Mouse (Mus musculus): ENCODE results near the gene Trim23. TPM values are rescaled to one million over a fixed set of nuclear protein-coding genes. Genes with fewer than 3 reads are reported as not detected.
"Not testable (repeated sequence)": the region's sequence is repeated elsewhere in the genome, so short reads cannot be mapped to it uniquely, and the experiment has no call there.

The Trim23 gene
- total RNA-seq (2021): 10 to 100 TPM; 19.2 to 20.3 TPM
- long read RNA-seq, experiment 1, full-length matches to known transcripts: 5 of 8 reads
- long read RNA-seq, experiment 1, partial matches to known transcripts: 2 of 8 reads
- long read RNA-seq, experiment 1, other reads (novel, unspliced or antisense): 1 of 8 reads
- long read RNA-seq, experiment 2, transcript Trim23-201 (11 exons, 3,416 nt): major isoform, 5 of 7 reads
- long read RNA-seq, experiment 2, partial matches to known transcripts: 0 of 7 reads
- long read RNA-seq, experiment 2, other reads (novel, unspliced or antisense): 2 of 7 reads

DNA sequence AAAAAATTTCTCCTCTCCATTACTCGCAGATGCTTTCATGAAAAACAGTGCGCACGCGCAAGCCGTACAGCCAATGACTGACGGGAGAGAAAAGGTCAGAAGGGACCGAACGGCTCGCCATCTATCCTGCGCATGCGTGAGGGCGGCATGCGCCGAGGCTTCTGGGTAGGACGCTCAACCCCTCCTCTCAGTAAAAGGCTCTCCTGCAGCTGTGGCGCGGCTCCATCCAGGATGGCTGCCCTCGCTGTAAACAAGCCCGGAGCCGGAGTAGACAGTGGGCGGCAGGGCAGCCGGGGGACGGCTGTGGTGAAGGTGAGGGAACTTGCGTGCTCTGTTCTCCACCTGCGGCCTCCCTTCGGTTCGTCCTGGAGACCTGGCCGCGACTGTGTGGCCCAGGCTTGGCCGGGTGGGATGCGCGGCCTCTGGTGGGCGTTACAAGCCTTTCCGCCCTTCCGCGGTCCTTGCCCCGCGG, at the start of gene Trim23:
TSS of gene Trim23 (plus strand) at position 148 of the 472 bp plus-strand sequence.
- DNase-seq: peak; percentile 96

DNA sequence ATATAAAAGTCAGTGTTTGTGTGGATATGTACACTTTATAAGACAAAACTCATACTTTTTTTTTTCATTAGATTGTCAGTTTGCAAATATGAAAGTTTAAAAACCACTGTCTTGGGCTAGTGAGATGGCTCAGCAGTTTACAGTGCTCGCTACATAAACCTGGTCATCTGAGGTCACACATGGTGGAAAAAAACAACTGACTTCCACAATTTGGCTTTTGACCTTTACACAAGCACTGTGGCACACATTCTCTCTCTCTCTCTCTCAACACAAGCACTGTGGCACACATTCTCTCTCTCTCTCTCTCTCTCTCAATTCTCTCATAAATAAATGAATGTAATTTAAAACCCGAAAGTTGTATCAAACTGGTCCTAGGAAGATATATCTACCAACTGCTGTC, 46.0 kb upstream of the Trim23 start:
- DNase-seq: no peak

DNA sequence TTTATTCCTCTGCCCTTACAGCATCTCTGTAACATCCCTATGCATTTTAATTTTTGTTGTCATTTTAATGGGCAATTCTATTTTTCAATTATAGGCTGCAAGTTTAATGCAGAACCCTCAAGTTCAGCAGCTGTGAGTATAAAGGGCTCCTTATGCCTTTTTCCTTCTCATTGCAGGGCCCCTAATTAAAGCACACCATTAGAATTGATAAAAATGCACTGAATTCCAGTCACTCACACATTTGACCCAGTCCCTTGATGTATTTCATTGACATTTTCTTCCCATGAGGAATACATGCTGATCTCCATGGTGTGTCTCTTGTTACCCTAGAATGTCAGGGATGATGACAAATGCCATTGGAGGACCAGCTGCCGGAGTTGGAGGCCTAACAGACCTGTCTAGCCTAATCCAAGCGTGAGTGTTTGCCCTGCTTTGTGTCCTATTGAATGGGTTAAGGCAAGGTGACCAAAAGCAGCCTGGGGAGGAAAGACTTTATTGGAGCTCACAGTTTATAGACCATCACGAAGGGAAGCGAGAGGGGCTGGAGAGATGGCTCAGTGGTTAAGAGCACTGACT, 44.0 kb upstream of the Trim23 start:
- no peak for DNase-seq

DNA sequence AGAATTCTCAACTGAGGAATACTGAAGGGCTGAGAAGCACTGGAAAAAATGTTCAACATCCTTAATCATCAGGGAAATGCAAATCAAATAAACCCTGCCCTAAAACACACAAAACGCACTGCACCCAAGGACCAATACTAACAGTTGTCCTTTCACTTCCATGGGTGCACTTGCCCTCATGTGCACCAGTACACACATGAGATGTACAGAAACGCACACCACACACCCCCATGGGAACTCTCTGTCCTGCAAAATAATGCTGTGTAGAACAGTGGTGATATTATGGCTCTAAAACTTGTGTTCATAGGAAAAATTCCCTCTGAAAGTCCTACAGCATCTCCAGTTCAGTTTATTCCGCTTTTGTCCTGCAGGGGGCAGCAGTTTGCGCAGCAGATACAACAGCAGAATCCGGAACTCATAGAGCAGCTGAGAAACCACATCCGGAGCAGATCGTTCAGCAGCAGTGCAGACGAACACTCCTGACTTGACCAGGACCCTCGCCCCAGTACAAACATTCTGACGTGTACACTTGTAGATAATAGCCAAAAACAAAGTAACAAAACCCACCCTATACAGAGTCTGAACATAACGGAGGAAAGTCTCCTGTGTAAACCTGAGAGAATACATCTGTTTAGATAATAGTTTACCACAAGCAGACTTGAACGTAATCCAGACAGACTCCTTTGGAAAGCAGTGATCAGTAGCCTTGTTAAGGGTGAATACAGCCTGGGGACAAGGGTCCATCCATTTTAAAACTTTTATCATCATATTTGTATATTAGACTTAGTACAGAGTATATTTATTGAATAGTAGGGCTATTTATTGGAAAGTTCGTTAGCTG, 39.0 kb upstream of the Trim23 start:
- DNase-seq: peak; percentile 86

DNA sequence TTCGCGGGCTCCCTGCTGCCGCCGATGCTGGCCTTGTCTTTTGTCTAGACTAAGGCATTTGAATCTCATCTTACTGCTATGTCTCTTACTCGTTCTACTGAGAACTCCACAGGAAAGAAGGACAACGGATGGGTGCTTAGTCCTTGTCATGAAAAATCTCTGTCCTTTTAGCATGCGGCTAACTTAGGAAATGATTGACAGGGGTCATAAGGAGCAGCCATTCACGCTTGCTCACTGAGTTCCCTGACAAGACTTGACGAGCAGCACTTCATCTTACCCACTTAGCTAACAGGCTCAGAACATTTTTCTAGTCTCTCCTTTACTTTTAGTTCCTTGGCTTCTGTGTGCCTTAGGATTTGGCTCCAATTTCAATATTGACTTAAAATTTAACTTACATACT, 33.7 kb upstream of the Trim23 start:
- no peak for DNase-seq

DNA sequence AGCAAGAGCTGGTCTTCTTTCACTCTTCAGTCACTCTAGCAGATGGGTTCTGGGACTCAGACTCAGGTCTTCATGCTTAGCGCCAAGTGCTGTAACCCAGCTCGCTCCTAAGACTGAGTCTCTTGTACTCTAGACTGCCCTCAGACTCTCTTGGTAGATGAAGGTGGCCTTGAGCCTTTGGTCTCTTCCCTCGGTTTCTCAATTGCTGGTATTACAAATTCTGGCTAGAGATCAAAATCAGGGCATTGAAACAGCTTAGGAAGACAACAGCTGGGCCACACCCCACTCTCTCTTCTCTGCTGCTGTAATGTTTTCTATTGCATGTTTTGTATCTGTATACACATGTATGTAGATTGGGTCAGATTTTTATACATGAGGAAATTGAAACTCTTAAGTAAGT, 33.0 kb upstream of the Trim23 start:
- peak; percentile 7 for DNase-seq

DNA sequence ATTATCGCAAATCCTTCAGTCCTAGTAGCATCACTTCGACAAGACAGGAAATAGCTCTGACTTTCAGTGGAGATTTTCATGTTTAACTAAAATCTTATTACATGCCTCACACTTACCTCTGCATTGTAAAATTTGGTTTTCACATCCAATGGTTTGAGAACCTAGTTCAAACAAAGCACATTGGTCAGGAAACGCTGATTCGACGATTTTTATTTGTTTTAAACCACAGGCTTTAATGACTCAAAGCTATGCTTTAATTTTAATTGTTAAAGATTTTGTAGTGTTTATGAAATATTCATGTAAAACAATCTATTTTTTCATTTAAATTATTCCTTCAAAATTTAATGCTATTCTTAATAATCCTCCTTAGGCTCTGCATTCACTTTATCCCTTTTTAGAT, 24.4 kb upstream of the Trim23 start:
- DNase-seq: no peak

DNA sequence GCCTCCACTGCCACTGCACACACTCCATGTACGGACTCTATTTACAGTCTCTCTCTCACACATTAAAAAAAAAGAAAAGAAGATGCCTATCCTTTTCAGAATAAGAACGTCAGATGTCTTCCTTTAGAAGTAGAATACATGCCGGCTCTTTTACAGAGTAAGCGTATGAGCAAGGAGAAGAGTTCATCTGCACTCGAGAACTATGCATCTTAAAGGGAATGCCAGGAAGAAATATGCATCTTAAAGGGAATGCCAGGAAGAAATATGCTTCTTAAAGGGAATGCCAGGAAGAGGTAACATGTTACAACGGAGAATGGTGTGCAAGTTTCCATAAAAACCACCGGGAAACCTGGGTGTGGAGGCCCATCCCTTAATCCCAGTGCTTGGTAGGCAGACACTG, 23.5 kb upstream of the Trim23 start:
- DNase-seq: no peak

DNA sequence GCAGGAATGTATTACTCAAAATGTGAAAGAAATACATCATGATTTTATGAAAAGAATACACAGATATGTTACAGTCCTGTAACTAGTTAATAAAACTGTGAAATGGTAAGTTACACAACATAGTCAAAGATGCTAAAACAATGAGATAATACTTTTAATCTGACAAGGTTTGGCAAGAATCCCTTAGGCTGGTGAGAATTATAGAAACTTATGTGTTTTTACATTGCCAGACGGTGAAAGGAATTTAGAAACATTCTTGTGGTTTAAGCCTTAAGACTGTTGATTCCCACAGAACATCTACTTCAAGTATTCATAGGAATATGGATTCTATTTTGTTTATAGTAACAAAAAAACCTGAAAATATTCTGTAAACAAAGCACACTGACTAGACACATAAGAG, 22.9 kb upstream of the Trim23 start:
- DNase-seq: no peak

DNA sequence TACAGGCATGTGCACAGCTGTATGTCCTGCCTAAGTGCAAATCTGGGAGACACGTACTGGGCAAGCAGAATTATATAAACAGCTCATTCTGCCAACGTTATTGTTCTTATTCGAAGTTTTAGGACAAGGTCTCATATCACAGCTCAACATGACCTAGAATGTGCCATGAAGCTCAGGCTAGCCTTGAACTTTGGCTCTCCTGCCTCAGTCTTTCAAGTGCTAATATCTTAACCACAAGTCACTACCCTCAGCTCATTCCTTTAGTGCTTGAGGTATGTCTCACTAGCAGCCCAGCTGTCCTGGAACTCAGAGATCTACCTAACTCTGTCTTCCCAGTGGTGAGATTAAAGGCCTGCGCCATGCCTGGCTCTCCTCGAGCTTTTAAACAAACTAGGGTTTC, 6.9 kb upstream of the Trim23 start:
- no peak for DNase-seq

DNA sequence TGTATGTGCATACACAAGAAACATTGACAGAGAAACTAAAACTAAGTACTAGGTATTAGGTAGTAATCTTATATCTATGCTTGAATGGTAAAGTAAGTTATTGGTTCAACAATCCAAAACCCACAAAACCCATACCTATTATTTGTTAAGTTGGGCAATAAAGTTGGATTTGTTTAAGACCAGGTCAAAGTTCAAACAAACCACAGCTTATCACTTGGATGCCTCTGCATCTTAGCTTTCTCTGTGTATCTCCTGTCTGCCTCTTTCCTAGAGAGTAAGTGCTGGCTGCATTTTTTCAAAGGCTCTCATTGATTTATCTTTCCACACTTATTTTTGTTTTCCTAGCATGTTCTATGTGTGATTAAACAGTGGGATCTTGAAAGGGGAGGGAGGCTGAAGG, 6.1 kb upstream of the Trim23 start:
- no peak for DNase-seq

DNA sequence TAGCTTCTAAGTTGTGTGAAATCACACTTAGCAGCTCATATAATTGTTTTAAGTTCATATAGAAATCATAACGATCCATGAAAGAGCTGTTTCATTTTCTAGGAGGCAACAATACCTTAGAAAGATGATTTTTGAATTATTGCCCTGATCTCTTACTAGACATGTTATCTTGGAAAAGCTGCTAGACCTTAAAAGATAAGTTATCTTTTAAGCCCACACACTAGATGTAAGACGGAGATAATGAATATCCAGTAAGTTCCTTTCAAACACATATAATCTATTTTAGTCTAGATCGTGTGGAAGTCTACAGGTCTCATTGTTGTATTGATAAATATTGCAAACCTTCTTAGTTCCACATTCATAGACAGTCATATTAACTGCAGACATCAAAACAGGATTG, 1.7 kb upstream of the Trim23 start:
- no peak for DNase-seq

DNA sequence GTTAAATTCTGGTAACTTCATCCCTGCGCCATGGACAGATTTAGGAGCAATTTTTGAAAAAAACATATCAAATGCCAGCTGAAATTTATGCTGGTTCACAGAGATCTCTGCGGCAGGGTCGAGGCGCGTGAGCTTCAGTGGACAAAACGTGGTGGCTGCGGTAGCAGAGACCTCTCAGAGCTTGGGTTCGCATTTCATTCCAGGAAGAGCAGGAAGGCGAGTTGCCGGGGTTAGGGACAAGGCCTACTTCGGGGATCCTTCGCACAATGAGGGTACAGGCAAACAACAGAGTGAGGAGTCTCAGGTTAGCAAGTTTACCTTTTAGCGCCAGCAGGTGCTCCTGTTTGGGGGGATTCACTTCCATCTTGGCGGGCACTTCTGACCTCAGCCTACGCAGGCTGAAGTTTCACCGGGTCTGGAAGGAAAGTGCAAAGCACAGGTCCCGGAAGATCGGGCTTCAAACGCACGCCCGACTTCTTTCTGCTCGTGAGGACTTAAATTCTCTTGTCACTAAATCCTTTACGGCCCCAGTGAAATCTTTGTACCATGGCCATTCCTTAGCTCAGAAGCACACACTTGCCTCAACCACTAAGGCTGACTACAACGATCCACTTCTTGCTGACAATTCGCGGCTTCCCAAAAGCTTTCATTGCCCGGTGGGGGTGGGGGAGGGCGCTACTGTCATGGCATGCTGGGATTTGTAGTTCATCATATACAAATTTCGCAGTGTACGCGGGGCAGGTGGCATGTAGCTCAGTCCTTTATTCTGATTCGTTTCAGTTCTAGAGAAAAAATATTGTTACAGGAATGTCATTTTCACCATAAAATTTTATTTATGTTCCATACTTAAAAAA, 574 bp upstream of the Trim23 start, which contains the start of gene Trappc13:
TSS of gene Trappc13 (minus strand) at position 674 of the 854 bp plus-strand sequence.
- peak; percentile 90 for DNase-seq

DNA sequence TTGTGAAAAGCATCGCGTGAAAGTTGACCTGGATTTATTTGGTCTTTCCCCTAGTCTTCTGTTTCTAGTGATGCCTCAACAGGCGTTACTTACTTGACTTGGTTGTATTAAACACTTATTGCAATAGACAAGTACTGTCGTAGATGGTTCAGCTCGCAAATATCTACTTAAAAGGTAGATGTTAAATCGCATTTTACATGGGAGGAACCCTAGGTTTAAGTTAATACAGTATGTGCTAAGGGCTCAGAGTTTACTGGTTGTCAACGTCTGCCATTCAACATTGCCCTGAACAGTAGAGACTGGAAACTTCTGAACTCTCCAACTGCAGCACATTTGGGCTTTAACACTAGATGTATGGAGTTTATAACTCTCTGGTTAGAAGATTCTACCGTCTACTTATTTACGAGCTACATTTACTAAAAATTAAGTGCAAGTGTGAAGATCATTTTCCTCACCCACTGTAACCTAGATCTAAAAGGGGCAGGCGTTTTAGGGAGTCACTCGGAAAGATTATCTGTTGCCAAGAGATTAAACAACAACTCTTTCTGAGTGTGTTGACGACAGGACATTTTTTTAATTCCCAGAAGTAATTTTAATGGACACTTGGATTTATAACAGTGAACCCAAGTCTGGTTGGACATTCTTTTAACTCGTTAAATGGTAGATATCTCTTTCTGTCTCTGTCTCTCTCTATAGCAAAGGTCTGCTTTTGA, 735 bp downstream of the Trim23 start:
- no peak for DNase-seq

DNA sequence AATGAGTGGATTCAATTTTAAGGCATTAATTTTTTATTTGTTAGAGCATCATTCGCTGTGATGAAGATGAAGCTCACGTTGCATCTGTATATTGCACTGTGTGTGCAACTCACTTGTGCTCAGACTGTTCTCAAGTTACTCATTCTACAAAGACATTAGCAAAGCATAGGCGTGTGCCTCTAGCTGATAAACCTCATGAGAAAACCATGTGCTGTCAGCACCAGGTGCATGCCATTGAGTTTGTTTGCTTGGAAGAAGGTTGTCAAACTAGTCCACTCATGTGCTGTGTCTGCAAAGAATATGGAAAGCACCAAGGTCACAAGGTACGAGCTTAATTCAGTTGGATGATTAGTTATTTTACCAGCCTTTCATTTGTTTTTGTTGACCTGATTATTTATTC, 8.8 kb downstream of the Trim23 start:
- DNase-seq: no peak

DNA sequence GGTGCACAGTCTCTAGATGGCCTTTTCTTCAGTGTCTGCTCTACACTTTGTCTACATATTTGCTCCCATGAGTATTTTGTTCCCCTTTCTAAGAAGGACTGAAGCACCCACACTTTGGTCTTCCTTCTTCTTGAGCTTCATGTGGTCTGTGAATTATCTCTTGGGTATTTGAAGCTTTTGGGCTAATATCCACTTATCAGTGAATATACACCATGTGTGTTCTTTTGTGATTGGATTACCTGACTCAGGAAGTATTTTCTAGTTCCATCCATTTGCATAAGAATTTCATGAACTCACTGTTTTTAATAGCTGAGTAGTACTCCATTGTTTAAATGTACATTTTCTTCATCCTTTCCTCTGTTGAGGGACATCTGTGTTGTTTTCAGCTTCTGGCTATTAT, 17.3 kb downstream of the Trim23 start:
- not testable (repeated sequence) for DNase-seq

DNA sequence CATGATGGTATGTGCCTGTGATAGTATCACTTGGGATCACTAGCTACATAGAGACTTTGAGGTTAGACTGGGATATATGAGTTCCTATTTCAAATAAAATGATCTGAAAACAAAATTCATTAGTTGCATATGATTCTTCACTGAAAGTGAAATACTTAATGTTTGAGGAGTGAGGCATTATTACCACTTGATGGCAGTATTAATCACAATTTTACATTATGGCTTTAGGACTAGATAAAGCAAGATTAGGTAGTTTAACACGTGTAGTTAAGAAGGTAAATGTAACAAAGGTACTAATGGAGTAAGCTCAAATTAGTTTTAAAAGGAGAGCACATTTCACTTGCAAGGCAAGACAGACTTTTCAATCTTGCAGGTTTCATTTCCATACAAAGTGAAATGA, 25.7 kb downstream of the Trim23 start:
- DNase-seq: no peak

DNA sequence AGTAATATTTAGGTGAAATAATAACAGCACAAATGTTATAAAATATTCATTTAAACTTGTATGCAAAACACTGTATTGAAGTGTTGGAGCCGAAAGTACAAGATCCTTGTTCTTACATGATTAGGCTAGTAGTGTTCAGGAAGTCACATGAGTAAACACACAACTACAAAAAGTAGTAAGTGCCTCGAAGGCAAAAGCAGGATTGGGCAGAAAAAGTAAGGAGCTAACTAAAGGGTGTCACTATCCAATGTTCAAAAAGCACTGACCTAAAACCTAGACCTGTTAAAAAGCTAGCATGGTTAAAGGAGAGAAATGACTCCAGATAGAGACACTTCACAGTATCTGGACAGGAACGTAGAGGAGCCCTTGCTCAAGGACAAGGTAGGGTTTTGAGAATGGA, 48.9 kb downstream of the Trim23 start:
- no peak for DNase-seq

DNA sequence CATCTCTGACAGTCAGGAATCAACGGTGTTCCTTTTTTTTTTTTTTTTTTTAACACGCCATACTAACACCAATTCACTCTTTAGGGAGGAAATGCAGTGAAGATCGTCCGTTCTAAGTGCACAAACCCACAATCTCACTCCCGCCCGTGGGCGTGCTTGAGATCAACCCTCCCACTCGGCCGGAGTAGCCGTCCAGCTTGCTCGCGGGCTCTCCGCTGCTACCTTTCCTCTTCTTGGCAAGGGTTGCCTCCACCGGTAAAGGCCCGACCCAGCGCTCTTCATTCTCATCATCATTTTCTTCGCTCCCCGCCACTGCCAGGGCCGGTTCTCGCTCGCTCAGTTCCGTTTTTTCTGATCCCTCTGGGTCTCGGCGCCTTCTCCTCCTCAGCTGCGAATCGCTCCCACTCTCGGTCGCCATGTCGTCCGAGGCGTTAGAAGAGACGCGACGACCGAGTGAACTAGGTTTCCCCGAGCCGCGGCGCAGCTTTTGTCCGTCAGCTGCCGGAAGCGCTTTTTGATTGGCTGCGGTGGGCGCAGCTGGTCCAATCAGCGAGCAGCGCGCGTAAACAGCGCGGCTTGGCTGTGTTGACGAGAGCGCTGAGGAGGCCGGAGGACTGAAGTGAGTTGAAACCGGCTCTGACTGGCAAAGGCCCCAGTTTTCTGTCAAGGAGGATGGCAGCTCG, 49.9 kb downstream of the Trim23 start, which contains the start of the genes Cenpk and Ppwd1:
TSS of gene Cenpk (plus strand) at position 228 of the 683 bp plus-strand sequence.
TSS of gene Ppwd1 (minus strand) at position 460 of the 683 bp plus-strand sequence.
- peak; percentile 97 for DNase-seq

DNA sequence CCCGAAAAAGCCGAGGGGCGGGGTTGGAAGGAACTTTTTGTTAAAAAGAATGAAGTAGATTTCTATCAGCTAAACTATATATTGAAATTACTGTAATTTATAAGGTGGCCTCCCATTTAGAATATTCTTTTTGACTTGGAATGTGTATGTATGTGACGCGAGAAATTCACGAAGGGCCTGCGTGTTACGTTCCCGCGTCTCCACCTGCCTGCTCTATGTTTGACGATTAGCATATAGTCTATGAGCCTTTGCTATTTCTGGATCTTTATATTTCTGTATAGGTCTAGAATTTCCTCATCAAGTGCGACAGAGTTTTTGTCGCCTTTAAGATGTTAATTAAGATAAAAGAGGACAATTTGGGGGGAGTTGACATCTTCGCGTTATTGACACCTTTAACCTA, 50.6 kb downstream of the Trim23 start:
- DNase-seq: no peak

Measured in adrenal gland, postnatal 10 days (tissue).